Mouse (Mus musculus): Measurements from ENCODE around the gene Med24.

DNA sequence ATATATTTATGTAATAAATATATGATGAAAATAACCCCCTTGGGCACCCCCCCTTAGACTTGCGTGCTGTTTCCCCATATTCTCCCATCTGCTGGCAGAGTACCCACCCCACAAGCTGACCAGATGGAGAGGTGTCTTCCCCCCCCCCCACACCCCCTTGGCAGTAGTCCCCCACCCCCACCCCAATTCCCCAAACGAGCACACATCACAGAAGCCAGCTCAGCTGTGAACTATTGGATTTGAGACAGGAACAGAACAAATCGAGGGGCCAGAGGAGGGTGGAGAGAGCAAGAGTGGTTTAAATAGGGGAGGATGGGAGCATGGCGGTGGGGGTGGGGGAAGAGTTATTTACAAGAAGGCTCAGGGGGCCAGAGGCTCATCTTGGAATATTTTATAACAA lies 38.5 kb upstream of the Med24 start:
- TF ChIP-seq CTCF (IDR thresholded peaks at IDR 0.05; ENCODE audit: extremely low read depth, insufficient read depth, low read length): no peak
- no peak for TF ChIP-seq POLR2A (IDR thresholded peaks at IDR 0.05; ENCODE audit: extremely low read depth, insufficient read depth, low read length)
